Mouse (Mus musculus): ENCODE results near the gene Ptgr1.

DNA sequence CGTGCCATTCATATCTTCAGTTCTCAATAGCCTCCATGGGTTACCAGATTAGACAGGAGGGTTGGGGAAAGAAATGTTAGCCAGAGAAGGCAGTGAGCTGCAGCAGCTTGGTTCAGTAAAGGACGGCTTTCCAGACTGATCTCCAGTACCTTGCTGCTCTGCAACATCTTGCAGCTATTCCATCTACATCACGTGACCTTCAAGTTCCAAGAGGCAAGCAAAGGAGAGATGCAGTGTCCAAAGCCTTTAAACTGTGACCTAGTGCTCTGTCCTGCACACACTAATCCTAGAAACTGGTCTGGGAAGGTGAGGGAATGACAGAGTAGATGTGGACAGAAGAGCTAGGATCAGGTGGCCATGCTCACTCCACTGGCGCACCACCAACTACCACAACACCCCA is 23.6 kb downstream of the Ptgr1 start:
- TF ChIP-seq CTCF (IDR thresholded peaks at IDR 0.05; ENCODE audit: borderline replicate concordance, extremely low read depth, insufficient read depth, insufficient read length) (no peak), POLR2A (IDR thresholded peaks at IDR 0.05; ENCODE audit: borderline replicate concordance, extremely low read depth, insufficient read depth, insufficient read length, poor library complexity, severe bottlenecking) (no peak)

Data from brain, embryonic 14.5 days (tissue).